Mouse (Mus musculus) c-Kit-negative CD71-positive TER-119-positive erythroid progenitor cells, embryonic 14.5 days (primary cell): ENCODE results near the gene Pds5a.
A peak's percentile ranks its signal among the peaks of the same experiment; 100 is the strongest.
"Not testable (repeated sequence)": the region's sequence is repeated elsewhere in the genome, so short reads cannot be mapped to it uniquely, and the experiment has no call there.

Source experiments
- DNase-seq: peaks from one replicate; pipeline ENCODE4 v3.0.0-alpha.2; 2013; ENCODE audit warnings: low read depth, low spot score

The Pds5a gene

DNA sequence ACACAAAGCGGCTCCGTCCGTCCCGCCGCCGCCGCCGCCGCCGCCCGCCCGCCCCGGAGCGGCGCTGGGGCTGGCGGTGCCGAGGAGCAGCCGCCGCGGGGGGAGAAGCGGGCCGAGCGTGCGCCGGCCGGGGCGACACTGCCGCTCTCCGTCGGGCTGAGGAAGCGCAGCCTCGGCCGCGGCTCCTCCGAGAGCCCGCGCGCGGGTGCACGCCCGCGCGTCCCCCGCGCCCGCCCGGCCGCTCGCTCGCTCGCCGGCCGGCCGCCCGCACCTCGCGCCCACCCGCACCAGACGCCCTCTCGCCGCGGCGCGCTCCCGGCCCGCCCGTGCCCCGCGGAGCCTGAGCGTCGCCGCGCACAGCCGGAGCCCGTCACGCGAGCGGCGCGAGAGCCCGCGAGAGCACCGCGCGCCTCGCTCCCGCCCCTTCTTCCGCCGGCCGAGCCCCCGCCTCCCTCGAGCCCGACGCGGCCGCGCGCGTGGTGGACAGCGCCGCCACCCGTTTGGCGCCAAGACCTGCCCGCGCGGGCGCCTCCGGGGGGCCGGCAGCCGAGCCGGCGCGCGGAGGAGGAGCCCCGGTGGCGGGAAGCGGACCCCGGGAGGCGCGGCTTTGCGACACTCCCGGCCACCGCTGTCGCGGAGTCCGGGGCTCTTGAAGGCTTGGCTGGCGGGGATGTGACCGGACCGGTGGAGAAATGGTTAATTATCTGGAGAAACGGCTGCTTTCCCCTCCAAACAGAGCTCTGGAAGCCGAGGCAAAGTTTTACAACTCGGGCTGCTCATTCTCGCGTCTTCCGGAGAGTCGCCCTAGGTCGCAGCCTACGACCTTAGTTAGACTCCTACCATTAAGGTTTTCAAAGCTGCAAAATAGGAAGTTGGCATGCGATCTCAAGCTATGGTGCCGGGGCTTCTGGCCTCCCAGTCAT, at the start of gene Pds5a:
TSS of gene Pds5a (minus strand) at position 438 of the 923 bp plus-strand sequence.
- peak; percentile 68 for DNase-seq

DNA sequence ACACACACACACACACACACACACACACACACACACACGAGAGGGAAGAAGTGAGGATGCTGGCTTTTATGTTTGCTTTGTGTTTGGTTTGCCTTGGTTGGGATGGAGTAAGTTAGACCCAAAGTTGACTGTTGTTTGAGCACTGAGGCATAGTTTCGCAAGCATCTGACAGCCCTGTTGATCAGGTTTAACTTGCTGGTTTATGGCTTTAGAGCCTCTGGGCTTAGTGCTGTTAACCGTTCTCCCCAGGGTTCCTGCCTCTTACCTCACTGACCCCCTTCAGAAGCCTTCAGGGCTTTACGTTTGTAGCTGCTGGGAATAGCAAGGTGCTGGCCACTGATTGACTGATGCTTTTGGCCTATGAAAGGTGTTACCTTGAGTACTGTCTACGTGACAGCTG, 48.8 kb upstream of the Pds5a start:
- DNase-seq, result no peak

GRCm38 (mm10) chr5:65739366-65739765, 41.3 kb upstream of the Pds5a start:
- DNase-seq, result no peak

DNA sequence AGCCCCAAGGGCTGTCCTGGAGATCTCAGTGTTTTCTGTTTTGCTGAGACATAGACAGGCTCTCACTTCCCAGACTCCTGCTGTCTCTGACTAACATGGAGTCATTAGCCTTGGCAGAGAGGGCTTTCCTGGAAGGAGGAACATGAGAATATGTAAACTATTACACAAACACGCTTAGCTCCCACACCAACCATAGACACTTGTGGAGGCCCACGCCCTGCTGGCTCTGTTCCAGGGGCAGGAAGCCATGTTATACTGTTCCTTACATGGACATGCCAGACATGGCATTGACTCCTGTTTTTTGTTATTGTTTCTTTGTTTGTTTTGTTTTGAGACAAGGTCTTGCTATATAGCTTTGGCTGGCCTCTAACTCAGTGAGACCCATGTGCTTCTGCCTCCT, 37.5 kb upstream of the Pds5a start:
- DNase-seq, result no peak

DNA sequence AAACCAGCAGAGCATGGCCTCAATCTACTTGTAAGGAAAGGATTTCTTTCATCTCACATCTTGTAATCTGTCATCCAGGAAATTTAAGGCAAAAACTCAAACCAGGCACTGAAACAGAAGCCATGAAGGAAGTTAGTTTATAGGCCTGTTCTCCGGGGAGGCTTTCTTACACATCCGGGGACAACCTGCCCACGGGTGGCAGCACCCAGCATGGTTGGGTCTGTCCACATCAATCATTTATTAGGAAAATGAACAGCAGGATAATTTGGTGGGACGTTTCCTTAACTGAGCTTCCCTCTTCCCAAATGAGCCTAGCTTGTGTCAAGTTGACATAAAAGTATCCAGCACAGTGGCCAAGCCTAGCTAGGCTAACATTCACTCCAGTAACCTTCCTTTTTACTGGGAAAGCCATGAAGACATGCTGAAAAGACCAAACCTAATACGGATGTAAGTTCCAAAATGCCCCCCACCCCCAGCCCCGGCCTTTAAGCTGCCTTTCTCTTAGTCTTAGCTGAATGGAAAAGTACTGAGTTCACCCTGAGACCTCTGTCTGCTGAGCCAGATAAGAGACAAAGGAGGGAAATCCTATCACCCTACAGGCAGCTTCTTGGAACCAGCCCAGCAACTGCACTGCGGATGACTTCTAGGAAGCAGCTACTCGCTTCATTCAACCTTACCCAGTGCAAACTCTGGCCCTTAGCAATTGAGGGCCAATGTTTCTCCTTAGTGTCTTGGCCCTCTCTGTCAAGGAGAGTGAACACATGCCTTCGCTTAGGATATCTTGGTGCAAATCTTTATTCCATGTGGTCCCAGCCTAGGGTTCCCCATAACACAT, 33.3 kb upstream of the Pds5a start:
- peak; percentile 79 for DNase-seq

- DNase-seq, result peak; percentile 35
These were observed 26.4 kb upstream of the Pds5a start for GRCm38 (mm10) chr5:65724311-65725054.

GRCm38 (mm10) chr5:65718368-65718767, 20.3 kb upstream of the Pds5a start:
- DNase-seq, result peak; percentile 31

DNA sequence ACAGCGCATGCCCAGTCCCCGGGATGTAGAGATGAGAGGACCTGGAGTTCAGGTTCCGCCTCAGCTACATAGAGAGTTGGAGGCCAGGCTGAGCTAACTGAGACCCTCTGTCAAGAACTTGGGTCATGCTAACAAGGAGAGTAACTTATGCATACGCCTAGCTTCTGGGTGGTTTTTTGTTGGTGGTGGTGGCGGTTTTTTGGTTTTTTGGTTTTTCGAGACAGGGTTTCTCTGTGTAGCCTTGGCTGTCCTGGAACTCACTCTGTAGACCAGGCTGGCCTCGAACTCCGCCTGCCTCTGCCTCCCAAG, 19.8 kb upstream of the Pds5a start:
- not testable (repeated sequence) for DNase-seq

DNA sequence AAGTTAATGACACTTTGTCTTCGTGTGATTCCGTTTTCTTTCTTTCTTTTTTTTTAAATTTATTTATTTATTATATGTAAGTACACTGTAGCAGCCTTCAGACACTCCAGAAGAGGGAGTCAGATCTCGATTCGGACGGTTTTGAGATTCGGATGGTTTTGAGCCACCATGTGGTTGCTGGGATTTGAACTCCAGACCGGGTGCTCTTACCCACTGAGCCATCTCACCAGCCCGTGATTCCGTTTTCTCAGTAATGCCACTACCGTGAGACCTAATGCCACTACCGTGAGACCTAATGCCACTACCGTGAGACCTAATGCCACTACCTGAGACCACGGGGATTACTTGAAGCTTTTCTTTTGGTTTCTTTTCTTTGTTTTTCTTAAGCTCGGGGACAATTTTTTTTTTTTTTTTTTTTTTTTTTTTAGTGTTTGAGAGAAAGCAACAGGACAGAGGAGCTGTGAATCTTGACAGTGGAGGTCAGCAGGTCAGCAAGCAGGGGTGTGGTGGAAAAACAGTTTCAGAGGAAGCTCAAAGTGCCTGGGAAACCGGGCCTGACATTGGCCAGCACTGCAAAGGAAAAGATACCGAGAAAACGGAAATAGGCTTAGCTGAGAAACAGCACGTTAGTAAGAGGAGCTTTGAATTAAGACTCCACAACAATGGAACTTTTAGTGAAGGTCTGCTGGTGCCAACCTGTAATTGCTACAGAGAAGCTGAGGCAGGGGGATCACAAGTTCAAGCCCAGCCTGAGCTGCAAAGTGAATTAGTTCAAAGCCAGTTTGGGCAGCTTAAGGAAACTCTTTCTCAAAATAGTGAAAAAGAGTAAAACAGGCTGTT, 19.2 kb upstream of the Pds5a start:
- no peak for DNase-seq

- DNase-seq, result no peak
These were observed 17.0 kb upstream of the Pds5a start for GRCm38 (mm10) chr5:65715084-65715483.

DNA sequence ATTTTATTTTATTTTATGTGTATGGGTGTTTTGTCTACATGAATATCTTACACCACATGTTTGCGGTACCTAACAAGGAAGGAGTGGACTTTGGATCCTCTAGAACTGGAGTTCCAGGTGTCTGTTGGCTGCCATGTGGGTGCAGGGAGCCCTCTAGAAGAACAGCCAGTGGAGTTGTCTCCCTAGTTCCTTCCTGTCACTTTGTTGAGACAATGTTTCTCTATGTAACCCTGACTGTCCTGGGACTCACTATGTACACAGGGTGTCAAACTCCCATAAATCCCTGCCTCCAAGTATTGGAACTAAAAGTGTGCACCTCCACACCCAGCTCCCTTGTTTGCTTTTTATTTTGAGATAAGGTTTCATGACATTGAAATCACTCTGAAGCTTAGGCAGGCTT, 13.4 kb upstream of the Pds5a start:
- DNase-seq, result no peak

GRCm38 (mm10) chr5:65710267-65710666, 12.2 kb upstream of the Pds5a start:
- no peak for DNase-seq

- no peak for DNase-seq
These were observed 8.9 kb upstream of the Pds5a start for GRCm38 (mm10) chr5:65706979-65707378.

- no peak for DNase-seq
These were observed 8.1 kb upstream of the Pds5a start for GRCm38 (mm10) chr5:65706171-65706570.

DNA sequence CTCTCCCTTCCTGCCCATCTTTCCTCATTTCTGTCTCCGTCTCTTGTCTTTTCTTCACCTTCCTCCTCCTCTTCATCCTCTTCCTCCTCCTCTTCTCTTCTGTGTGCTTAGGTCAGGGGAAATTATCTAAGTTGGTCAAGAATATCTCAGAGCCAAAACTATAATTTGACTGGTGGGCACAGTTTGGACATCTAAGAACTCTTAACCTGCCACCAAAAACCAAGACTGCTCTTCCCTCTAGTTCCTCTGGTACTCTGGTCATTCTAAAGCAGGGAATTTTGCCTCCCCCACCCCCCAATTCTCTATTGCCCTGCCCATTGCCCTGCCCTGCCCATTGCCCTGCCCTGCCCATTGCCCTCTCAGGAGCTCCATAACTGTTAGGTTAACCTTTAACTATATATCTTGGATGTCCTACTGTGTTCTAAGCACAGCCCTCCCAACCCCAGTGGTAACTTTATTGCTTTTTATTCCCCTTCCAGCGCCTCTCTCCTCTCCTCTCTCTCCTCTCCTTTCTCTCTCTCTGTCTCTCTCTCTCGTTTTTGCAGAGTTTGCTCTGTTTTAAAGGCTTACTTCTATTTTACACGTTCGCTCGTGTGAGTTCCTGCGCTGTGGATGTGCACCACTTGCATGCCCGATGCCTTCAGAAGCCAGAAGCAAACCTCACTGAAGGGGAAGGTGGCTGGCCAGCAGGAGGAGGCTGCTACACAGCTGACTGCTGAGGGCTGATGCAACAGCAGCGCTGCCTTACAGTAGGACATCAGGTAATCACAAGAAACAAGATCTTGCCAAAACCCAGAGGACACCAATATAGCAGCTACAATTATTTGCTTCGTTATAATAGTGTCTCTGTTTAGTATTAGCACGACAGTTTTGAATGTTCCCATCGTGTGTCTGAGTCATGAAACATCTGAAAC, 6.9 kb upstream of the Pds5a start:
- DNase-seq, result no peak

- DNase-seq, result no peak
These were observed 5.2 kb upstream of the Pds5a start for GRCm38 (mm10) chr5:65703261-65703660.

DNA sequence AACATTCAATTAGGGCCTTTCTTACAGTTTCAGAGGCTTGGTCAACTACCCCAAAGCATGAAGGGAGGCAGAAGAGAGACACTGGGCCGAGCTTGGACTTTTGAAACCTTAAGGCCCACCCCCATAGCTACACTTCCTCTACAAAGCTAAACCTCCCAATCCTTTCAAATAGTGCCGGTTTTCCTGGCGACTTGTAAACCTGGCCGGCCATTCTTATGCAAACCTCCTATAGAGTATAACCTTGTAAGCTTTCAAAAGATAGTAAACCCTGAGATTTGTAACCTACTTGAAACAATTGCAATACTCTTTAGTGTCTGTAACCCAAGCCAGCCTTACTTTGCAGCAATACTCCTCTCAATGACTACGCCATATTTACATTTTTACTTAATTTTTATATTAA, 2.0 kb upstream of the Pds5a start:
- DNase-seq, result no peak

DNA sequence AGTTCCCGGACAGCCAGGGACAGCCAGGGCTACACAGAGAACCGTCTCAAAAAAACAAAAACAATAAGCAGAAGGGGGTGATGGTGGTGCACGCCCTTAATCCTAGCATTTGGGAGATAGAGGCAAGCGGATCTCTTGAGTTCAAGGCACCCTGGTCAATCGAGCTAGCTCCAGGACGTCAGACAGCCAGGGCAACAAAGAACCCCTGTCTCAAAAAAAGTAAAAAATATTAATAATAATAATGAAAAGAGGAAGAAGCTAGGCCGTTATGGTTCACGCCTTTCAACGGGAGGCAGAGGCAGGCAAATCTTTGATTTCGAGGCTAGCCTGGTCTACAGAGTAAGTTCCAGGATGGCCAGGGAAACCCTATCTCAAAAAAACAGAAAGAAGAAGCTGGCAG, 1.1 kb upstream of the Pds5a start:
- DNase-seq, result no peak

DNA sequence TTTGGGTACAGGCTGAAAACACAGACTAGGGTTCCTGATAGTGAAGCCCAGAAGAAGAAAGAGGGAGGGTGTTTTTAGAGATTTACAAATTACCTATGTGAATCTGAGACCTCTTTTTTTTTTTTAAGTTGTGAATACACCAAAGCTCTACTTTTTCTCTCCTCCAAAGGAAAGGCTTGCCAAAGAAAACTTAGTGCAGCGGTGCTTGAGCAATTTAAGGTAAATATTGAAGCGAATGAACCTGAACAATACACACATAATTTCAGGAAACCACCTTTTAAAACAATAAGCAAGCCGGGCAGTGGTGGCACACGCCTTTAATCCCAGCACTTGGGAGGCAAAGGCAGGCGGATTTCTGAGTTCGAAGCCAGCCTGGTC, 675 bp upstream of the Pds5a start:
- no peak for DNase-seq

- no peak for DNase-seq
These were observed 612 bp downstream of the Pds5a start for GRCm38 (mm10) chr5:65697486-65697835.
